Mouse (Mus musculus): Measurements from ENCODE around the gene Hist1h4b. TPM values are rescaled to one million over a fixed set of nuclear protein-coding genes. Genes with fewer than 3 reads are reported as not detected.

Gene Hist1h4b
- total and polyA plus RNA-seq, 3 experiments = 19.0 to 3,071 TPM; not detected in 1

DNA sequence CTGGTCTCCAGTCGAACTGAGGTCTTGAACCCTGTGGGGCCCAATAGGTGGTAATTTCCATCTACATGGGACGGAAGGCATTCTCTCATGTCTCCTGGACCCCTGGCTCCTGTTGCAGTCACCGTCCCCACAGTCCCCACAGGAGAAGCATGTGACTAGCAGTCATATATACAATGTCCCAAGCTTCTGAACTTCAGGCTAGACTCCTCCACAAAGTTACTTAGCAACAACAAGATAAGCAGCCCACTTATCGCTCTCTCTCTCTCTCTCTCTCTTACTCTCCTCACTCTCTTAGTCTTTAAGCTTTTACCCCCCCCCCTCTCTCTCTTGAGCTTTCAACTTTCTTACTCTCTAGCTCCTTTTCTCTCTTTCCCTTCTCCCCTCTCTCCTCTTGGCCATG is 32.6 kb upstream of the Hist1h4b start (continued):
- TF ChIP-seq EP300 (IDR thresholded peaks at IDR 0.05; ENCODE audit: low read depth in 1 of 2, low read length in 2 of 2) (peak; percentile 69 to 84), ZNF384 (IDR thresholded peaks at IDR 0.05; ENCODE audit: low read depth, low read length) (no peak), KAT2A (conservative IDR thresholded peaks at IDR 0.05; ENCODE audit: low read depth, low read length) (no peak), MAX (IDR thresholded peaks at IDR 0.05; ENCODE audit: low read length) (peak; percentile 70), CTCF (IDR thresholded peaks at IDR 0.05 in 2 of 3, conservative IDR thresholded peaks at IDR 0.05 in 1 of 3; ENCODE audit: control insufficient read depth in 1 of 3, insufficient read depth in 1 of 3, low read depth in 2 of 3, low read length in 3 of 3, poor library complexity in 1 of 3, severe bottlenecking in 1 of 3) (no peak), ZKSCAN1 (IDR thresholded peaks at IDR 0.05; ENCODE audit: low read depth, low read length) (no peak), USF2 (IDR thresholded peaks at IDR 0.05; ENCODE audit: borderline replicate concordance in 1 of 2, insufficient read depth in 1 of 2, low read depth in 1 of 2, low read length in 2 of 2) (no peak), MEF2A (IDR thresholded peaks at IDR 0.05; ENCODE audit: extremely low read depth, insufficient replicate concordance, low read depth, low read length, poor library complexity, severe bottlenecking) (no peak)

DNA sequence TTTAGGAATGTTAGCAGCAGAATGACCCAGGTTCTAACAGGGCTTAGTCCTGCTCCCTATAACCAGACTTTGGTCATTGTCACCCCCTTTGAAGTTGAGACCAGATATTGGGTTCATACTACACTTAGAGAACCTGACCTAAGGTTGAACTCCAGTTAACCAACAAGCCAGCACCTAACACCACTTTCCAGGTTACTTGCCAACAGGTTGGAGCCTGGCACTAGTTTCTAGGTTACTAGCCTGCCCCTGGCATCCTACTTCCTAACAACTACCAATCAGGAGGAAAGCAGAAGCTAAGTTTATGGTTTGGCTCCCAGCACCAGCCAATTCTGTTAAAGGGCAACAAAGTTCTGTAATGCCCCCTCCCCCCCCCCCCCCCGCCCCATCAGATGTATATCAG is 31.6 kb upstream of the Hist1h4b start:
- H3K9ac ChIP-seq (ENCODE audit: control insufficient read depth, low read depth, low read length, poor library complexity, severe bottlenecking) = no peak overlapping the region; the same call in 1 of the 2 replicates
- H3K36me3 ChIP-seq (ENCODE audit: control insufficient read depth in 1 of 2, insufficient read depth in 2 of 2, low read length in 2 of 2) = peaks cover 0 to 15% of the 10 kb centered on the region in 2 experiments; a peak in 2 of 4 replicates
- H3K4me3 ChIP-seq (ENCODE audit: control insufficient read depth in 1 of 2, insufficient read depth in 1 of 2, low read depth in 2 of 2, low read length in 2 of 2) = no peak overlapping the region
- no peak overlapping the region for H3K27ac ChIP-seq (ENCODE audit: control insufficient read depth, low read depth, low read length)
- H3K4me1 ChIP-seq (ENCODE audit: control insufficient read depth in 1 of 2, insufficient read depth in 2 of 2, low read length in 2 of 2) = peaks cover 7 to 23% of the 10 kb centered on the region in 2 experiments
- DNase-seq (ENCODE audit: low read depth, low spot score) = peak; percentile 36
- no peaks in the 10 kb centered on the region for H3K79me2 ChIP-seq (ENCODE audit: control insufficient read depth, insufficient read depth, low read length, poor library complexity)
- H3K27me3 ChIP-seq (ENCODE audit: control insufficient read depth in 1 of 2, insufficient read depth in 2 of 2, low read length in 2 of 2) = no peaks in the 10 kb centered on the region
- no peaks in the 10 kb centered on the region for H3K9me3 ChIP-seq (replicated peaks; ENCODE audit: insufficient read depth, low read length)
- TF ChIP-seq SIN3A (IDR thresholded peaks at IDR 0.05; ENCODE audit: low read length) (no peak), MAFK (IDR thresholded peaks at IDR 0.05; ENCODE audit: borderline replicate concordance, low read depth, low read length) (no peak), ETS1 (IDR thresholded peaks at IDR 0.05; ENCODE audit: low read depth, low read length) (0 out of 2 replicates have a peak, but pooled peaks have one; percentile 3), GATA1 (IDR thresholded peaks at IDR 0.05; ENCODE audit: low read depth, low read length) (no peak), CTCF (IDR thresholded peaks at IDR 0.05 in 2 of 3, conservative IDR thresholded peaks at IDR 0.05 in 1 of 3; ENCODE audit: control insufficient read depth in 1 of 3, insufficient read depth in 1 of 3, low read depth in 2 of 3, low read length in 3 of 3, poor library complexity in 1 of 3, severe bottlenecking in 1 of 3) (no peak)

DNA sequence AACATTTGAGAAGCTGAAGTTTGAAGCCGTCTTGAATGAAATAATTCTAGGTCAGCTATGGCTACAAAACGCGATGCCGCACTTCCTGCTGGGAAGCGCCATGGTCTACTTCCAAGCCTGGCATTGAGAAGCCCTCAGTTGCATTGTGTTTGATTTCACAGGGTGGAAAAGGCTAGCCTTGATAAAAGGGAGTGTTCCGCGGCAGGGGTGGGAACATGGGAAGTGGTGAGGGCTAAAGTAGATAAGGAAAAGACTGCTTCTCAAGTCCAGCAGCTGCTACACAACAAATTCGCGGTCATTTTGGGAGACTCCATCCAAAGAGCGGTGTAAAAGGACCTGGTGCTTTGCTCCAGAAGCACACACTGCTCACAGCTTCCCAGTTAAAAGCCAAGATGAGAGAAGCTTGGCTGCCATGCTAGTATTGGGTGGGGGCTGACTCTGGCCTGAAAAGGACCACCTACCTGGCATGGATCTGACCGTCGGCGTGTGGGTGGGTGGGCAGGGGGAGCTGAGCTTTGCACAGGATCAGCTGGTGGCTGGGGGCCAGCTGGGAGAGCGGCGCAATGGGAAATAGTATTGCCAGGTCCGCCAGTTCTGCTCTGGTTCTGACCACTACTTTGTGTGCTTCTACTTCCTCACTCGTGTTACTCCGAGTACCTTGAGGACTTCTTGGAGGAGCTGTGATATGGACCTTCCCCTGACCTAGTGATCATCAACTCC is 28.2 kb upstream of the Hist1h4b start:
- H3K27ac ChIP-seq (ENCODE audit: control insufficient read depth, low read depth, low read length) = no peak overlapping the region
- H3K27me3 ChIP-seq (ENCODE audit: control insufficient read depth in 1 of 2, insufficient read depth in 2 of 2, low read length in 2 of 2) = no peaks in the 10 kb centered on the region
- TF ChIP-seq ZKSCAN1 (IDR thresholded peaks at IDR 0.05; ENCODE audit: low read depth, low read length) = no peak
- no peak for TF ChIP-seq HCFC1 (IDR thresholded peaks at IDR 0.05; ENCODE audit: low read depth, low read length)
- no peak for TF ChIP-seq POLR2AphosphoS2 (IDR thresholded peaks at IDR 0.05; ENCODE audit: low read length)
- TF ChIP-seq USF1 (IDR thresholded peaks at IDR 0.05; ENCODE audit: low read depth, low read length) = no peak
- no peak for TF ChIP-seq MEF2A (IDR thresholded peaks at IDR 0.05; ENCODE audit: extremely low read depth, insufficient replicate concordance, low read depth, low read length, poor library complexity, severe bottlenecking)
- TF ChIP-seq ETS1 (IDR thresholded peaks at IDR 0.05; ENCODE audit: low read depth, low read length) = no peak
- TF ChIP-seq RAD21 (IDR thresholded peaks at IDR 0.05; ENCODE audit: low read depth, low read length) = no peak
- TF ChIP-seq JUND (IDR thresholded peaks at IDR 0.05; ENCODE audit: low read depth, low read length) = no peak
- no peak overlapping the region for H3K9ac ChIP-seq (ENCODE audit: control insufficient read depth, low read depth, low read length, poor library complexity, severe bottlenecking)
- H3K4me3 ChIP-seq (ENCODE audit: control insufficient read depth in 1 of 2, insufficient read depth in 1 of 2, low read depth in 2 of 2, low read length in 2 of 2) = no peak overlapping the region
- H3K36me3 ChIP-seq (ENCODE audit: control insufficient read depth in 1 of 2, insufficient read depth in 2 of 2, low read length in 2 of 2) = peaks cover 0 to 14% of the 10 kb centered on the region in 2 experiments; a peak in 2 of 4 replicates
- H3K79me2 ChIP-seq (ENCODE audit: control insufficient read depth, insufficient read depth, low read length, poor library complexity) = no peaks in the 10 kb centered on the region
- peaks cover 7 to 14% of the 10 kb centered on the region in 2 experiments for H3K4me1 ChIP-seq (ENCODE audit: control insufficient read depth in 1 of 2, insufficient read depth in 2 of 2, low read length in 2 of 2)
- DNase-seq (ENCODE audit: low read depth, low spot score) = no peak
- no peaks in the 10 kb centered on the region for H3K9me3 ChIP-seq (replicated peaks; ENCODE audit: insufficient read depth, low read length)

All from MEL (cell line).